Mouse (Mus musculus) C2C12 (cell line): ENCODE results near the gene Abcc3. TPM values are rescaled to one million over a fixed set of nuclear protein-coding genes. Genes with fewer than 3 reads are reported as not detected.

Source experiments
- H3K27me3 ChIP-seq: one replicate; pipeline ENCODE4 v1.6.1; 2011; ENCODE audit not compliant: control insufficient read depth, insufficient read depth, insufficient read length
- H3K36me3 ChIP-seq: one replicate; pipeline ENCODE4 v1.6.1; 2011; ENCODE audit not compliant: control insufficient read depth, insufficient read depth
- H3K4me3 ChIP-seq: one replicate; pipeline ENCODE4 v1.5.1; 2011; ENCODE audit warnings: mild to moderate bottlenecking, control low read depth; ENCODE audit not compliant: poor library complexity, insufficient read depth, severe bottlenecking
- H3K79me2 ChIP-seq: one replicate; pipeline ENCODE4 v1.6.1; 2011; ENCODE audit not compliant: control insufficient read depth, insufficient read depth
- H3K79me3 ChIP-seq: one replicate; pipeline ENCODE4 v1.6.1; 2011; ENCODE audit warnings: low read depth, control low read depth
- H3ac ChIP-seq: one replicate; pipeline ENCODE3; 2011; ENCODE audit warnings: low read depth; ENCODE audit not compliant: control insufficient read depth, insufficient read length
- CEBPB ChIP-seq: IDR thresholded peaks from one replicate; pipeline ENCODE4 v1.6.1; 2011; ENCODE audit warnings: low read depth, mild to moderate bottlenecking, control low read depth, moderate library complexity
- CTCF ChIP-seq: IDR thresholded peaks from one replicate; pipeline ENCODE4 v1.5.1; 2011; ENCODE audit not compliant: control insufficient read depth, insufficient read depth, insufficient read length
- FOSL1 ChIP-seq: IDR thresholded peaks from one replicate; pipeline ENCODE4 v1.8.0; 2011; ENCODE audit warnings: mild to moderate bottlenecking, low read length; ENCODE audit not compliant: poor library complexity, insufficient read depth, severe bottlenecking
- MAX ChIP-seq: IDR thresholded peaks from one replicate; pipeline ENCODE4 v1.6.1; 2011; ENCODE audit warnings: mild to moderate bottlenecking, control low read depth
- MYOD1 ChIP-seq: IDR thresholded peaks from one replicate; pipeline ENCODE4 v1.6.1; 2011; ENCODE audit warnings: low read depth; ENCODE audit not compliant: control insufficient read depth, insufficient read length
- MYOG ChIP-seq: IDR thresholded peaks from one replicate; pipeline ENCODE4 v1.6.1; 2011; ENCODE audit not compliant: control insufficient read depth, insufficient read length; ENCODE audit errors: extremely low read depth
- USF1 ChIP-seq: IDR thresholded peaks from one replicate; pipeline ENCODE4 v1.6.1; 2011; ENCODE audit warnings: low read depth, mild to moderate bottlenecking, control low read depth, moderate library complexity
- polyA plus RNA-seq: library from polyadenylated mRNA; unstranded; fragments of >200 nt; fragmentation: generic; extraction: Trizol; gene quantifications from one replicate; pipeline ENCODE4 v1.2.1, GENCODE M21; 2012; ENCODE audit warnings: missing spikeins

The Abcc3 gene
- polyA plus RNA-seq, 1 experiment: 0.41 TPM

DNA sequence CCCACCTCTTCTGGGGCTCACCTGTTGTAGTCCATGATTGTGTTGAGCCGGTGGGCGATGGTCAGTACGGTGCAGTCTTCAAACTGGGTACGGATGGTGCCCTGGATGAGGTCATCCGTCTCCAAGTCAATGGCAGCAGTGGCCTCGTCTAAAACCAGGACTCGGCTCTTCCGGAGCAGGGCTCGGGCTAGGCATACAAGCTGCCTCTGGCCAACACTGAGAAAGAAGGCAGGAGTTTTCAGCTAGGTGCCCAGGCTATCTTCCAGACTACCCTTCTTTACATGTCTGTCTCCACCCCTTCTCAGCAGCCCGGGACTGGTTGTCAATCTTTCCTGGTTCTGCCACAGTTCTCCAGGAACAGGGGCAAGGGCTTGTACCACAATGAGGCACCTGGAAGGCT lies 46.9 kb downstream of the Abcc3 start:
- H3K27me3 ChIP-seq: no peaks in the 10 kb centered on the region
- H3ac ChIP-seq: no peak overlapping the region
- peaks cover 7% of the 10 kb centered on the region for H3K36me3 ChIP-seq
- H3K4me3 ChIP-seq: no peak overlapping the region
- no peak for TF ChIP-seq MAX
- TF ChIP-seq MYOD1: no peak
- no peak for TF ChIP-seq FOSL1
- TF ChIP-seq USF1: no peak
- no peak for TF ChIP-seq CEBPB
- no peak for TF ChIP-seq MYOG
- TF ChIP-seq CTCF: no peak
- H3K79me2 ChIP-seq: no peaks in the 10 kb centered on the region
- H3K79me3 ChIP-seq: no peaks in the 10 kb centered on the region

DNA sequence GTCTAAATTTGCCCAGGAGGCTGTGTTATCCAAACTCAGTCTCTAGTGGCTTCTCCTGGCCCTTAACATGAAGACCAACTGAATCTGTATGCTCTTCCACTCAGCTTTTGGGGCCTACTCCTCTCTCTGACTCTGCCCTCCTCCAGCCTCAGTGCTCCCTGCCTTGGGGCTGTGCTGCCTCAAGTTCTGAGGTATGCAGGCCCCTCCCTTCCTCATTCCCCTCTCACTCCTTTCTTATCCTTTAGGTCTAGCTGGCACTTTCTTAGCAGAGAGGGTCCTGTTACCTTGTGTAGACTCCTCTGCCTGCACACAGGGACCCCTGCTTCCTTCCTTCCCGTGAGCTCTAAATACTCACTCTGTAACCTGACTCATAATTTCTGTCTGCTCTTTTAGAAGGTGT lies 48.3 kb downstream of the Abcc3 start:
- Histone ChIP-seq H3K79me2 (no peaks in the 10 kb centered on the region), H3K79me3 (no peaks in the 10 kb centered on the region), H3K27me3 (no peaks in the 10 kb centered on the region), H3ac (no peak overlapping the region), H3K4me3 (no peak overlapping the region), H3K36me3 (peaks cover 20% of the 10 kb centered on the region)
- TF ChIP-seq MYOD1 (no peak), FOSL1 (no peak), USF1 (no peak), CTCF (no peak), MAX (no peak), CEBPB (no peak), MYOG (no peak)

DNA sequence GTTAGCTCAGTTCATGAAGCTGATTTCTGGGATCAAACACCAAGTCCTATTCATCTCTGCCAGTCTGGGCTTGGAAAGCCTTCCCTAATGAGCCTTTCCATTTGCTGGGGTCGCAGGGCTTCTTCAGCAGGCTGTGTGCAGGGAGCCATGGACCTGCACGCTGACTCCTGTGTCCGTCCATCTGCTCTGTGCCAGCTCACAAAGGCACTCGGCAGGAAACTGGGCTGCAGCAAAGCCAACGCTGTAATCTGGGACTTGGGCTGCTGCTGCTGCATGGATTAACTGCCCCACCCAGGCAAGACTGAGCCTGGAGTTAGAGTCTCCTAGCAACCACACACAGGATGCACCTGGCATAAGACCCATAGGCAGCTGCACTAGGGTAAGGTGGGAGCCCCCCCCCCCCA lies 48.8 kb downstream of the Abcc3 start:
- H3ac ChIP-seq: no peak overlapping the region
- peaks cover 26% of the 10 kb centered on the region for H3K36me3 ChIP-seq
- no peaks in the 10 kb centered on the region for H3K27me3 ChIP-seq
- no peaks in the 10 kb centered on the region for H3K79me2 ChIP-seq
- no peak overlapping the region for H3K4me3 ChIP-seq
- no peaks in the 10 kb centered on the region for H3K79me3 ChIP-seq
- TF ChIP-seq MYOD1: no peak
- no peak for TF ChIP-seq FOSL1
- TF ChIP-seq MAX: no peak
- no peak for TF ChIP-seq CEBPB
- TF ChIP-seq USF1: no peak
- TF ChIP-seq MYOG: no peak

GRCm38 (mm10) chr11:94342114-94342905 lies 50.5 kb downstream of the Abcc3 start:
- H3K36me3 ChIP-seq: peaks cover 40% of the 10 kb centered on the region
- no peaks in the 10 kb centered on the region for H3K79me2 ChIP-seq
- no peak overlapping the region for H3K4me3 ChIP-seq
- no peak overlapping the region for H3ac ChIP-seq
- no peak for TF ChIP-seq USF1
- TF ChIP-seq MYOG: no peak
- no peak for TF ChIP-seq MYOD1
- TF ChIP-seq CEBPB: no peak
- no peak for TF ChIP-seq MAX
- TF ChIP-seq CTCF: no peak
- no peak for TF ChIP-seq FOSL1
- H3K27me3 ChIP-seq: no peaks in the 10 kb centered on the region
- no peaks in the 10 kb centered on the region for H3K79me3 ChIP-seq

DNA sequence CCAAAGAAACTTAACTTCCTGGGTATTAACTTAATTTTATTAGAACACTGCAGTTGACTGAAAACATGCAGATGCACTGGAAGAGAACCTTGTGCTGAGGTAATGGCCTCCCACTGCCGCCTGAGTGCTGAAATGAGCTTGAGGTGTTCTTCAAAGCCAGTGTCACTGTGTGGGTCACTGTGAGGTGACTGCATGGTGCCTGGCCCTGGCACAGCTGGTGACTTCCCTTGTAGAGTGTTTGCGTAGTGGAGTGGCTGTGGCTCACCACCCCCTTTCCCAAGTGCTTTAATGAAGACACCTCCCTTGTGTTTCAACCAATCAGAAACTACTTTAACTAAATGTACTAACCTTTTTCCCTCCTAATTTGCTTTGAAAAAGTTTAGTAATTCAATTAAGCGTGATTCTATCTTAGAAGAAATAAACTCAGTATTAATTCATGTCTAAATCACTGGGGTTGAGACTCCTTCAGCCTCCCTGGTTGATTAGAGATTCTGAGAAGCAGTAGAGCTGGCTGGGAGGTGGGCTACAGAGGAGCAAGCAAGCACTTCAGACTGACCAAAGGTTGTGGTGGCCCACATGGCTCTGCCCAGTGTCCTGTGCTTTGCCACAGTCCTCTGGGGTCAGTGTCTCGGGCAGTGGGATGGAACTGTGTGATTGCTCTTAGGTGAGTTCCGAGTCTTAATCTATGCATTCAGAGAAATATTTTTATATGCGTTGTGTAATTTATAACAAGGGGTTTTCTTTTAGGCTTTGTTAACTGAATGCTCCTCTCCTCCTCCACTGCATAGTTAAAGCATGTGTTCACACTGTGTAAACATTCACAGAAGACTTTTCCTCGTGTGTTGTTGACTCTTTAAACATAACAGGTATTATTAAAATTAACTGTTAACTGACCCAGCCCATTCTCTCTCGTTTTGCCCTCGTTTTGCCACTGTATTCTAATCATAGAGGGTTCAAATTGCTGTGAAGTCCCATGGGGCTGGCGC lies 51.6 kb downstream of the Abcc3 start:
- Histone ChIP-seq H3K4me3 (no peak overlapping the region), H3ac (no peak overlapping the region), H3K79me2 (no peaks in the 10 kb centered on the region), H3K79me3 (no peaks in the 10 kb centered on the region), H3K27me3 (no peaks in the 10 kb centered on the region), H3K36me3 (peaks cover 40% of the 10 kb centered on the region)
- TF ChIP-seq MAX (no peak), CTCF (no peak), CEBPB (no peak), USF1 (no peak), FOSL1 (no peak), MYOG (no peak), MYOD1 (no peak)
